Mouse (Mus musculus) layer of hippocampus, postnatal 10 days (tissue): ENCODE measurements around the gene Vmn2r77. TPM values are rescaled to one million over a fixed set of nuclear protein-coding genes. Genes with fewer than 3 reads are reported as not detected.
"Not testable (repeated sequence)": the region's sequence is repeated elsewhere in the genome, so short reads cannot be mapped to it uniquely, and the experiment has no call there.

Experiments
- DNase-seq, 2 experiments: peaks; one replicate each; pipeline ENCODE4 v3.0.0; 2021; ENCODE audit warnings: low spot score in 2 of 2
- long read RNA-seq: library from polyadenylated mRNA; stranded (forward); transcript quantifications from one replicate; pipeline ENCODE4 v2.0.0, GENCODE M21; 2023
- total RNA-seq, 2 experiments: library from RNA; stranded (reverse); gene quantifications; 2 replicates each; pipeline ENCODE4 v1.2.3; 2021

Gene Vmn2r77
- total RNA-seq: not detected
- long read RNA-seq: 0 reads

GRCm38 (mm10) chr7:86794727-86795126, at the start of gene Vmn2r77:
Gene Vmn2r77, plus strand, starts transcription at chr7:86795027.
- DNase-seq: no peak

- DNase-seq: no peak
These were observed 34.1 kb upstream of the Vmn2r77 start for GRCm38 (mm10) chr7:86760751-86761150.

DNA sequence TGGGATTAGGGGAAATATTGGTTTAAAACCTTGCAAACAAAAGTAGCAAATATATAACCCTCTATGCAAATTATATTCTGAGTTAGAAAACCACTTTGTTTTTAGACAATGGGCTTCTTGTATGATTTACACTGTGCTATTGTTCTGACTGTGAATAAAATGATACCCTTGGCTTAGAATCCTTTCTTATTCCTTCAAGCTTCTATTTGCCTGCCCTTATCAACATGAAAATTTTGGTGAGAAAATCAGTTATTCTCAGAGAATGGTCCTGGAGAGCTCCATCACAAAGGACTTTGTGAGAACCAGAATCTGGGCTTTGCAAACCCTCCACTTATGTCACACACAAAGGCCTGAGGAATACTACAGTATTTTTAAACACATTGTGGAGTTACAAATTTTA, 30.2 kb upstream of the Vmn2r77 start:
- no peak for DNase-seq

- no peak for DNase-seq
These were observed 23.2 kb upstream of the Vmn2r77 start for GRCm38 (mm10) chr7:86771621-86772020.

GRCm38 (mm10) chr7:86775617-86776325, 19.1 kb upstream of the Vmn2r77 start, which contains the start of gene Folh1:
Gene Folh1, minus strand, starts transcription at chr7:86775943.
- peak; percentile 33 to 43 for DNase-seq

DNA sequence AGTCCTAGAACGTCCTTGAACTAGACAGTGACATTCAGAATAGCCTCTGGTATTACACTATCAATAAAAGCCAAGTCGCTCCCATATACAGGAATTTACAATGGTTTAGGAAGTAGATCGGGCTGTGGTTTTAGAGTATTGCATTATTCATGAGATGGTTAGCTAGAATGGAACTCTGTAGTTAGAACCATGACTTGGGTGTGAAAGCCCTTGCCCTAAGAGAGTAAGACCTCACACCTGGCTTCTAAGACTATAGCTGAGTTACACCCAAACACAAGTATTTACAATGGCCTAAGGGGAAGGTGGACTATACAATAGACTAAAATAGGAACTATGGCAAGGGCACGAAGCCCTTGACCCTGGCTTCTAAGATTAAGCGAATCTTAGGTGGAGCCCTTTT, 20.4 kb downstream of the Vmn2r77 start:
- not testable (repeated sequence) for DNase-seq

- not testable (repeated sequence) for DNase-seq
These were observed 20.9 kb downstream of the Vmn2r77 start for GRCm38 (mm10) chr7:86815716-86816115.

- no peak for DNase-seq
These were observed 21.6 kb downstream of the Vmn2r77 start for GRCm38 (mm10) chr7:86816466-86816865.

Other genes with a start within 250 kb of the Vmn2r77 start
- not detected for gene Olfr295, start 211.2 kb upstream of the Vmn2r77 start, total RNA-seq
- gene Olfr294, start 178.4 kb upstream of the Vmn2r77 start, total RNA-seq: not detected
- gene Olfr293, start 146.0 kb upstream of the Vmn2r77 start, total RNA-seq: not detected
- not detected for gene Olfr292, start 106.7 kb upstream of the Vmn2r77 start, total RNA-seq
- 1 to 10 TPM; 5.0 to 5.5 TPM for gene Folh1, start 19.1 kb upstream of the Vmn2r77 start, total RNA-seq
- gene Vmn2r78, start 120.1 kb downstream of the Vmn2r77 start, total RNA-seq: under 1 TPM in 1 of 2 experiments, not detected in 1; 0.18 TPM
- gene Vmn2r79, start 201.1 kb downstream of the Vmn2r77 start, total RNA-seq: under 1 TPM in 1 of 2 experiments, not detected in 1; 0.02 TPM